Mouse (Mus musculus) sigmoid colon, adult 10 weeks (tissue): ENCODE measurements around the gene Cts7. TPM values are rescaled to one million over a fixed set of nuclear protein-coding genes. Genes with fewer than 3 reads are reported as not detected.

Source experiments
- polyA plus RNA-seq: library from polyadenylated mRNA; stranded (reverse); fragments of 350-450 nt; fragmentation: Illumina TruSeq; extraction: RNeasy Lipid Tissue Mini Kit (QIAGEN cat#74804); gene quantifications from one replicate; pipeline ENCODE4 v1.2.3, GENCODE M21; 2014; ENCODE audit warnings: low read depth, low replicate concordance

The Cts7 gene
- not detected for polyA plus RNA-seq

GRCm38 (mm10) chr13:61358097-61358496 lies at the start of gene Cts7:
Gene Cts7, minus strand, starts transcription at chr13:61358197.

Other genes starting within 250 kb of the Cts7 start
- gene Ctsr, start 193.9 kb downstream of the Cts7 start, polyA plus RNA-seq, result not detected
- not detected for gene Cts6, start 154.8 kb downstream of the Cts7 start, polyA plus RNA-seq
- not detected for gene Cts8, start 102.8 kb downstream of the Cts7 start, polyA plus RNA-seq
- not detected for gene Gm49398, start 69.4 kb downstream of the Cts7 start, polyA plus RNA-seq
- not detected for gene Ctsm, start 183.6 kb upstream of the Cts7 start, polyA plus RNA-seq
- gene Gm49352, start 210.0 kb upstream of the Cts7 start, polyA plus RNA-seq, result not detected
- gene Cts3, start 211.9 kb upstream of the Cts7 start, polyA plus RNA-seq, result not detected